Mouse (Mus musculus): ENCODE measurements around the gene Csf2rb2. TPM values are rescaled to one million over a fixed set of nuclear protein-coding genes. Genes with fewer than 3 reads are reported as not detected.
"Not testable (repeated sequence)": the region's sequence is repeated elsewhere in the genome, so short reads cannot be mapped to it uniquely, and the experiment has no call there.

Csf2rb2 gene
- total RNA-seq, 2 experiments from 2014 or later: 1.5 to 2.1 TPM

DNA sequence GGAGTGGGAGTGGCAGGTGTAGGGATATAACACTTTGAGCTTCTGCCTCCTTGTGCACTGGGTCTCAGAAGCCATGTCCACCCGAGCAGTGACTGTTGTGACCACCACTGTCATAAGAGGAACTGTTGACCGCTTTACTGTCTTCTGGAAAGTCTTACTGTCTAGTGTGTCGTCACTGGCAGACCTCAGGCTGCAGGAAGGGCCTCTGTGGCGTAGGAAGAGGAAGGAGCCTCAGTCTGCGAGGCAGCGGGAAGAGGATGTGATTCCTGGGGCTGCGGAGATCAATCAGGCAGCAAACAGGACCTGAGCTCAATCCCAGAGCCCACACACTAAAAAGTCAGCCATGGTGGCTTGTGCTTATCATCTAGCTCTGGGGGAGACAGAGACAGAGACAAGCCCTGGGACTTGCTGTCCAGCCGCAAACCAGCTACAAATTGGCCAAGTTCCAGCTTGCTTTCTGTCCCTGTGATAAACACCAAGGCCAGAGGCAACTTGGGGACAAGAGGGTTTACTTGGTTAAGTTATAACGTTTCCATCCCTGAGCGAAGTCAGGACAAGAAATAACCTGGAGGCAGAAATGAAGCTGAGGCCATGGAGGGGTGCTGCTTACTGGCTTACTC, 47.2 kb downstream of the Csf2rb2 start:
- DNase-seq (ENCODE audit: extremely low spot score in 1 of 2, low spot score in 1 of 2): no peak

DNA sequence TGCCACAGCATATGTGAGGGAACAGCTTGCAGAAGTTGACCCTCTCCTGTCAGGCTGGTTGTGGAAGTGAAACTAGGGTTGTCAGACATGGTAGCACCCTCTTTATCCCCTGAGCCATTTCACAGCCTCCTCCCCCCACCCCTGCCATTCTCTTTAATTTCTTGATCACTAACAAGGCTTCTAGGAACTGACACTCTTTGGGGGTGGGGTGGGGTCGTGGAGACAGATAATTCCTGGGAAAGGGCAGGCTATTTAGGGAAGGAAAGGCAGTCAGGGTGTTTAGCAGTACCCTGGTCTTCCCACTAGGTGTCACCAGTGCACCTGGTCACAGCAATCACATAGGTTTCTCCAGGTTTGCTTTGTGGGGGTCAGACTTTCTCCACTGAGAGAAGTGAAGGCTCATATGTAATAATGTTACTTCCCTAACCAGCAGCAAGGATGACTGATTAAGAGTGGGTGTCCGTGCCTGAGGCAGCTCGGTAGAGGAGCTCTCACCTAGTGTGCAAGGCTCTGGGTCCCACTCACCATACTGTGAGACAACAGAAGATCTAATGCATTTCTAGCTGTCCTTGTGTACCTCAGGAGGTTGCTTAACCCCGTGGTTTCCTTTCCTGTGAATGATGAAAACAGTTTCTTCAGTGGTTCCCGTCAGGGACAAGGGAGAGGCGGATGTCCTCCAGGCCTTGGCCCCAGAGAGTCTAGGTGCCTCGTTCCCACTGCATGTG, 48.0 kb downstream of the Csf2rb2 start:
- peak; percentile 52 to 75 for DNase-seq (ENCODE audit: extremely low spot score in 1 of 2, low spot score in 1 of 2)

DNA sequence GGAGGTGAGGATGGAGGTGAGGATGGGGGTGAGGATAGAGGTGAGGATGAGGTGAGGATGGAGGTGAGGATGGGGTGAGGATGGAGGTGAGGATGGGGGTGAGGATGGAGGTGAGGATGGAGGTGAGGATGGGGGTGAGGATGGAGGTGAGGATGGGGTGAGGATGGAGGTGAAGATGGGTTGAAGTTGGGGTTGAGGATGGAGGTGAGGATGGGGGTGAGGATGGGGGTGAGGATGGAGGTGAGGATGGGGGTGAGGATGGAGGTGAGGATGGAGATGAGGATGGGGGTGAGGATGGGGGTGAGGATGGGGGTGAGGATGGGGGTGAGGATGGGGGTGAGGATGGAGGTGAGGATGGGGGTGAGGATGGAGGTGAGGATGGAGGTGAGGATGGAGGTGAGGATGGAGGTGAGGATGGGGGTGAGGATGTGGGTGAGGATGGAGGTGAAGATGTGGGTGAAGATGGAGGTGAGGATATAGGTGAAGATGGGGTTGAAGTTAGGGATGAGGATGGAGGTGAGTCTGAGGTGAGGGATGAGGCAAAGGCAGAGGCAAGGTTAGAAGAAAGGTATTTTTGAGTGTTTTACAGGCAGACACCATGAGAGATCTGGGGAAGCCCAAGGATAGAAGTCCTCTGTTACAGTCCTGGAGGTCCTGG, 48.8 kb downstream of the Csf2rb2 start:
- not testable (repeated sequence) for DNase-seq (ENCODE audit: extremely low spot score in 1 of 2, low spot score in 1 of 2)

DNA sequence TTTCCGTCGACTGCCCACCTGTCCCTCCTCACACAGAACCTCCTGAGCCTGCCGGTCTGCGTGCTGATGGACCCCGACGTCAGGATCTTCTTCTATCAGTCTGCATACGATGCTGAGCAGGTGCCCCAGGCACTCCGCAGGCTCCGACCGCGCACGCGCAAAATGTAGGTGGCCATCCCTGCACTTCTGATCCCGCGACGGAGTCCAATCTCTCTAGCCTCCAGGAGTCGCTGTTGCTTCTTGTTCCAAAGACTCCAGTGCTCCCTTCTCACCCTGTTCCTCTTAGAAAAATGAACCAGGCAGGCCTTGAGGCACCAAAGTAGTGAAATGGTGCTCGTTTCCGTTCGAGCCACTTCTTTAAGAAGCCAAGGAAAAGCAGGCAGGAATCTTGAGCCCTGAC, 50.8 kb downstream of the Csf2rb2 start:
- peak in 1 of 2 experiments; percentile 28 for DNase-seq (ENCODE audit: extremely low spot score in 1 of 2, low spot score in 1 of 2)

DNA sequence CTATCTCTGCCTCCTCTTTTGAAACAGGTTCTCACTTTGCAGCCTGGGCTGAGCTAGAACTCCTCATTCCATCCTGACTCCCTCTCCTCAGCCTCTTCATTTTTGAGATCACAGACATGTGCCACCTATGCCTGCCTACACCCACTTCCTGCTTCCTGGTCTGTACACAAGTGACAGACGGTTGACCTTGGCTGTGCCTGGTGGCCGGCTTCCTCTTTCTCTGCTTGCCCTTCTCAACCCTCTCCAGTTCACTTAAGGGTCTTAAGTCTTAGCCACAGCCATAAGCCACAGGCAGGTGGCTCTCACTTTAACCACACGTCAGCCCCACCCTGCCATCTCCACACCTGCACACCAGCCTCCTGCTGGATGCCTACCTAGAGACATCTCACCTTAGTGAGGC, 57.1 kb downstream of the Csf2rb2 start:
- DNase-seq (ENCODE audit: extremely low spot score in 1 of 2, low spot score in 1 of 2): no peak

DNA sequence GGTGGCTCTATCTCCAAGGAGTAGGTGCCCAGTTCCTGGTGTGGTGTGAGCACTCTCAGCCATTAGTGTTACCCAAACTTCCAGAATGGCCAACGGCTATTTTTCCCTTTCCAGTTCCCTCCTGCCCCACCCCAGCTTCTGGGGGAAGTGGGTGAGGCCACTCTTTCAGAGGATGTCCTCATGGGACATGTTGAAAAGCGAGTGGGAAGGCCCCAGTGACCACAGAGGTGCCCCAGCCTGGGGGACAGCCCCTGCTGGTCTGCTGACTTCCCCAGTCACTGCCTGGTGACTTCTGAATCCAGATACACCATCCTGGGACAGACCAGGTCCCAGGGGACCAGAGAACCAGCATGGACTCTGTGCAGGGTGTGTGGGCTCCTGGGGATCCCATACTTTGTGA, 57.9 kb downstream of the Csf2rb2 start:
- no peak for DNase-seq (ENCODE audit: extremely low spot score in 1 of 2, low spot score in 1 of 2)

DNA sequence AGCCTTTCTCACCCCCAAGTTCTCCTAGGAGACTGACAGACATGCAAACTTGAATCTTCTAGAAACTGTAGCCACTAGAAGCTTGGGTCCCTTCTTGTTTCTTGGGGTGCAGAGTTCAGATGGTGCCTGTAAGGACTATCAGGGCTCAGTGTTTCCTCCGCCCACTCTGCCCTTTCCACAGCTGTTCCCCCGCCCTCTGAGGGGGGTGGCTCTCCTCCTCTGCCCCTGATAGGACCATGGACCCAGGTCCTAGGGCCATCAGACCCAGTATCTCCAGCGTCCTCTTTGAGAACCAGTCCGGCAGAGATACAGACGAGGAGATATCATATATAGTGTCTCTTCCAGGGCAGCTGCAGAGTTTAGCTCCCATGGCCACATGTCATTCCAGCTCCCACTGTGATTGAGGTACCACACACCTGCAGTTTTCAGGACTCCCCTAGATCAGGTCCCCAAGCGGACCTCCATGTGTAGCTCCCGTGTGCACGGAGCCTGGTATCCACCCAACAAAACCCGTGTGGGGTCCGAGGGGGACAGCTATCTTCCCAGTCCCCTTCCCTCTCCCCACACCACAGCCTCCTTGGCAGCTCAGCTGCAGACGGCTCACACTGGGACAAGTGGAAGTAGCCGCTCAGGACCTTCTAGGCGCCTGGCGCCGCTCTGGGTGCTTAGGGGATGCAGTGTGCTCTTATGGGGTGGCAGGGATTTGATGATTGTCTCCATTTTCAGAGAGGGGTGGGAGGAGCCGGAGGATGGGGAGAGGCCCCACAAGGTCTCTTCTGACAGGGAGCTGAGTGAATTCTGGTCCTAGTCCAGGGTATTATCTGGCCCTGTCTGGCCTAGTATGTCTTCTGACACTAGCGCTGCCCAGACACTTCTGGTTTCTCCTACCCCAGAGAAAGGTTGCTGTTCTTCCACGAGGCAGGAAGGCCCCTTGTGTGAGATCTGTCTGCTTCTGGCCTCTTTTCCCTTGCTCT, 59.1 kb downstream of the Csf2rb2 start:
- no peak for DNase-seq (ENCODE audit: extremely low spot score in 1 of 2, low spot score in 1 of 2)

DNA sequence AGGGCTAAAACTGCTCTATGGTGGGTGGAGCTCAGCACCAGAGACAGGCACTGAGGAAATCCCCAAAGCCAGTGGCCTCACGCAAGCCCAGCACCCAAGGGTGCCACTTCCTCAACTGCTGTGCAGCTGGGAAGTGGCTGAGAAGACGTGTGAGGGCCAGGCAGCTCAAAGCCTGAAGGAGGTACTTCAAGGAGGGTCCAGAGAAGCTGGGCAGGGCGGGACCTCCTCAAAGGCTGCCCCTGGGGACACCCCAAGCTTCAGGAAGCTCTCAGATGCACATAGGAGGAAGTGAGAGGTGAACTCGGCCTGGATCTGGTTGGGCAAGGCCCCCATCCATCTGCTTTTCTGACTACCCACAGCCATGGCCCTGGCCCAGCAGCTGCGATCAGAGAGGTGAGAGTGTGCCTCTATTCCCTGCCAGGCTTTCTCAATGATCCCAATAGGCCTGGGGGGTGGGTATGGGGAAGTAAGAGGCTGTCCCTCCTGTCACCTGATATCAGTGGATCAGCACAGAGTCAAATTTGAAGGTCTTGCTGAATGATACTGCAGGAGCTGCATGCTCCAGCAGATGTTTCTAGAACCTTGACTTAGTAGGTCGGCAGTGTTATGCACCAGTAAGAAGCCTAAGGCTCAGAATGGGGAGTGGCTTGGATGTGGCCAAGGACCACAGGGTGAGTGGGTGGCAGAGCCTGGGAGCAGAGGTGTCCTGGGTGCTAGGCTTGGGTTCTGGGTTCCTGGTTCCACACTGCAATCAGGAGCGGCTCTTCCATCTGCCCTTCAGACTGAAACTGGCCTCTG, 60.6 kb downstream of the Csf2rb2 start, which contains the start of gene Ncf4:
Gene Ncf4 (plus strand): TSS at position 107 of the 798 bp plus-strand sequence.
- DNase-seq (ENCODE audit: extremely low spot score in 1 of 2, low spot score in 1 of 2): no peak

DNA sequence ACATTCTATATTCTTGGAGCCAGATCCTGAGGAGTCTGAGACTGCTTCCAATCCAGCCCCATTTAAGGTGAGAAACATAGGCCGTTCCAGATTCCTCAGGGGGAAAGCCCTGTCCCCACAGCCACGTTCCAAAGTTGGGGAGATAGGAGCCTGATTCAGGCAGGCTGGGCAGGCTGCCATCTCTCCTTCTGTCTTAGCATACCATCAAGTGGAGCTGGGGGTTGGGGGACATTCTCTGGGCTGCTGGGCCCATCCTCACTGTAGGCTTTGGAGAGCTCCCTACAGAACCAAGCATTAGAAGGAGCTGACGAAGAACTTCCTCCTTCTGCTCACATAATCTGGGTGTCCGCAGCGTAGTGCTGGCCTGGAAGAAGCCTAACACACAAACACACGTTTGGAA, 61.7 kb downstream of the Csf2rb2 start:
- DNase-seq (ENCODE audit: extremely low spot score in 1 of 2, low spot score in 1 of 2): no peak

DNA sequence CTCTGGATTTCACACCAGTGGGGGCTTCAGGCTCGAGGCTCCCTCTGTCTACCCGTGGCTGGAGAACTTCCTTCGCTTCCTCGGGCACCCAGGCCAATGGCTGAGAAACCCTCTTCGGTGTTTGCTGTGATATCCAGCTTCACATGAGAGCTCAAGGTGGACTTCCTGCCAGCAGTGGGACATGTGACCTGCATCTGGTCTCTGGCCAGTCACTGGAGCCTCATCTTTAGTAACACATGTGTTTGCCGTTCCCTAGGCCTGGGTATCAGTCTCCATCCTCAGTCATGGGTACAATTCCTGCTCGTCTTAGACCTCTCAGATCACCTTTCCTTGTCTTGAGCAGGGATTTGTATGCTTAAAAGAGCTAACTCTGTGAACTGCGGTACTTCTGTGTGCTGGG, 62.5 kb downstream of the Csf2rb2 start:
- DNase-seq (ENCODE audit: extremely low spot score in 1 of 2, low spot score in 1 of 2): no peak

DNA sequence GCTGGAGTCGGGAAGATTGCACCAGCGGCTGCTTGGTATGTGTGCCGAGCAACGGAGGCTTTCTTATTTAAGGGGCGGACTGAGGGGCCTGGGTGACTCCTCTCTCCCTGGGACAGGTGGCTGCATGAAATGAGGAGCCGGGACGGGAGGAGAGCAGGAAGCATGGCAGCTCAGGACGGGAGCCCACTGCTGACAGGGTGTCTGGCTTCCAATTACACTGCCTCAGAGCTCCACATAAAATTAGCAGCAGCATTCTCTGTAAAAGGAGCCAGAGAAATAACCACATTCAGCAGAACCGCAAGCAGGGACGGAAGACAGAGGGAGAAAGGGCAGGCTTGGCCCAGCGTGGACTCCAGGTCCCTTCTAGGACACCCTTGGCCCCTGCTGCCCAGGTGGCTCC, 64.2 kb downstream of the Csf2rb2 start:
- DNase-seq (ENCODE audit: extremely low spot score in 1 of 2, low spot score in 1 of 2): no peak

DNA sequence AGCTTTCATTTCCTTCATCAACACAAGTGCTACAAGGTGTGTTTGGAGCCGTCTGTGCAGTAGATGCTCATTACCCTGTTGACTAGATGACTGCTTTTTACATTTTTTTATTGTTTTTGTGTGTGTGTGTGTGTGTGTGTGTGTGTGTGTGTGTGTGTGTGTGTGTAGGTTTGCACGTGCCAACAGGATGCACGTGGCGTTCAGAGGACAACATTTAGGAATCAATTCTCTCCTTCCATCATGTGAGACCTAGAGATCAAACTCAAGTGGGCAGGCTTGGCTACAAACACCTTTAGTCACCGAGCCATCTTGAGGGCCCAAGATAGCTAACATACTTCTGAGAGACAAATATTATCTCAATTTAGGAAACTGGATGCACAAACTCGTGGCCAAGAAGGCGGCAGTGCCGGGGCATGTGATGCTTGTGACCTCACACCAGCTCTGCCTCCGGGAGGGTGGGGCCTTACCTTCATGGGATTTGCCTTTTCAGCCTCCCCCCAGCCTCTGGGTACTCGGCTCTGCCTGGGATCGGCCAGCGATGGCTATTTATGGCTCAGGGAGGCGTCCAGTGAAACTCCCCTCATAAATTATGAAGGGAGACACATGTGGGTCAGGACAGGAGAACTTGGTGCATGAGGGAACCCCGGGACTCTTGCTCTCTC, 65.4 kb downstream of the Csf2rb2 start:
- DNase-seq (ENCODE audit: extremely low spot score in 1 of 2, low spot score in 1 of 2): no peak

DNA sequence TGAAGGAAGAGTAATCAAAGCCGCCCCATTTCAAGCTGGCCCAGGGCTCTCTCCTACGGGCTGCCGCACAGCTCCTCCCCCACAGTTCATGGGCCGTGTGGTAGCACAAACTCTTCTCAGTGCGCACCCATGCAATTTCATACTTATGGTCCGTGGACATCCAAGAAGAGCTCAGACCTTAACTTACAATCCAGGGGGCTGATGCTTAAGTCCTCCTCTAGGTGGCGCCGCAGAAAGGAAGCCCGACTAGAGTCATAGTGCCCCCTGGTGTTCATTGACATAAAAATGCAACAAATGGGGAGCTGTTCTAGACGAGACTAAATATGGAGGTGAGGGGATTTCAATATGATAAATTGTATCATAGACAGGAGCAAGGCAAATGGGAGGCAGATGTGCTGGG, 66.1 kb downstream of the Csf2rb2 start:
- peak; percentile 31 to 63 for DNase-seq (ENCODE audit: extremely low spot score in 1 of 2, low spot score in 1 of 2)

DNA sequence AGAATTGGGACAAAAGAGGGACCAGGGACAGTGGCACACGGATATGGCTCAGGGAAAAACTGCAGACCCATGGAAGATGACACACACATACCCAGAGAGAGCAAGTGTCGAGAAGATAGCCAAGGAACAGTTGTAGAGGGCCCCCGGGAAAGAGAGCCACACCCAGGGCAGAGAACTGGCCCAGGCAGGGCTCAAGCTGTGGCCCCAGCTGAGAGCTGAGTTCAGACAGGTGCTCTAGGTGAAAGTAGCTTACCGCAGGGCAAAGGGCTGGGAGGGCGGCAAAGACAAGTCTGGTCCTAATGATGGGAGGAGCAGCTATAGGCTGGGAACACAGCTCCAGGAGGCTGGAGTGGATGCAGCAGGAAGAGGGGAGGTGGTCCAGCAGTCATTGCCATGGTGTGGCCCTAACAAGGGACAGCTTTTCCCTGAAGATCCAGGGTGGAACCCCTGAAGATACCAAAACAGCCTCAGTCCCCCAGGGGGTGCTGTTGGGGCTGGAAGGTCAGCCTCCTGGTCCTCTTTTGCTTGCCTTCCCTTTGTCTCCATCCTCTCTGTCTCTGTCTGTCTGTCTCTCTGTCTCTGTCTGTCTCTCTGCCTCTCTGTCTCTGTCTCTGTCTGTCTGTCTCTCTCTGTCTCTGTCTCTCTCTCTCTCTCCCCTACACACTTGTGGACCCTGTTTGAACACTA, 70.6 kb downstream of the Csf2rb2 start:
- no peak for DNase-seq (ENCODE audit: extremely low spot score in 1 of 2, low spot score in 1 of 2)

Small RNA genes lying within 50 kb of the gene (microRNA-seq; reads per million reads assigned to microRNA genes)
- 0 reads per million in 2 experiments for gene Mir7676-1
- 0 reads per million in 2 experiments for gene Mir7676-2

Other genes with a start within 250 kb of the Csf2rb2 start
- 10 to 100 TPM; 35.5 to 40.7 TPM for gene Cacng2, start 185.7 kb downstream of the Csf2rb2 start, total RNA-seq (2021)
- gene Ift27, start 131.6 kb downstream of the Csf2rb2 start, total RNA-seq (2021): 10 to 100 TPM; 22.8 to 26.0 TPM
- 10 to 100 TPM; 56.5 to 58.5 TPM for gene Pvalb, start 99.3 kb downstream of the Csf2rb2 start, total RNA-seq (2021)
- gene Ncf4, start 60.9 kb downstream of the Csf2rb2 start, total RNA-seq (2021): 1 to 10 TPM; 1.1 to 1.3 TPM
- 1 to 10 TPM; 2.5 to 2.6 TPM for gene Csf2rb, start 20.0 kb upstream of the Csf2rb2 start, total RNA-seq (2021)
- not detected for gene Tex33, start 90.2 kb upstream of the Csf2rb2 start, total RNA-seq (2021)
- 10 to 100 TPM; 41.4 to 42.4 TPM for gene Tst, start 100.2 kb upstream of the Csf2rb2 start, total RNA-seq (2021)
- gene Mpst, start 100.7 kb upstream of the Csf2rb2 start, total RNA-seq (2021): 10 to 100 TPM; 33.6 to 39.4 TPM
- gene Kctd17, start 122.8 kb upstream of the Csf2rb2 start, total RNA-seq (2021): 100 to 1,000 TPM; 257 to 260 TPM
- 1 to 10 TPM in 1 of 2 experiments, under 1 TPM in 1; 0.61 to 4.5 TPM for gene Tmprss6, start 162.9 kb upstream of the Csf2rb2 start, total RNA-seq (2021)
- under 1 TPM in 1 of 2 experiments, not detected in 1; 0.05 TPM for gene Il2rb, start 189.6 kb upstream of the Csf2rb2 start, total RNA-seq (2021)
- gene C1qtnf6, start 225.7 kb upstream of the Csf2rb2 start, total RNA-seq (2021): 1 to 10 TPM; 5.3 to 5.6 TPM
- 10 to 100 TPM; 22.9 to 27.2 TPM for gene Sstr3, start 239.0 kb upstream of the Csf2rb2 start, total RNA-seq (2021)

All from layer of hippocampus, postnatal 25 days (tissue).